Mouse (Mus musculus) left cerebral cortex, adult 9 months (tissue): ENCODE results near the gene Cdhr5.

Experiments
- DNase-seq, 2 experiments: peaks; one replicate each; pipeline ENCODE4 v3.0.0; 2022; ENCODE audit warnings: low spot score in 2 of 2

Cdhr5 gene

GRCm38 (mm10) chr7:141222696-141223215, 53.8 kb downstream of the Cdhr5 start:
- DNase-seq: no peak

GRCm38 (mm10) chr7:141222126-141222467, 54.5 kb downstream of the Cdhr5 start:
- no peak for DNase-seq

GRCm38 (mm10) chr7:141221249-141222125, 55.1 kb downstream of the Cdhr5 start:
- peak; percentile 90 to 96 for DNase-seq

GRCm38 (mm10) chr7:141220377-141220776, 56.2 kb downstream of the Cdhr5 start:
- no peak for DNase-seq

- no peak for DNase-seq
These were observed 57.0 kb downstream of the Cdhr5 start for GRCm38 (mm10) chr7:141219558-141220099.
